Mouse (Mus musculus) CH12.LX (cell line): Measurements from ENCODE around the gene Olfr414. TPM values are rescaled to one million over a fixed set of nuclear protein-coding genes. Genes with fewer than 3 reads are reported as not detected.

ENCODE experiments used
- DNase-seq: peaks from one replicate; pipeline ENCODE4 v3.0.0-alpha.2; 2013; ENCODE audit errors: extremely low read depth
- H3K27ac ChIP-seq: 2 replicates; pipeline ENCODE4 v1.5.1; 2012; ENCODE audit warnings: low read depth, mild to moderate bottlenecking, control low read depth, moderate library complexity; ENCODE audit not compliant: insufficient read depth
- H3K27me3 ChIP-seq: replicated peaks from 2 replicates; pipeline ENCODE3; 2012; ENCODE audit warnings: inconsistent platforms
- H3K36me3 ChIP-seq, 2 experiments: replicated peaks in 1 of 2; 2 replicates each; pipeline versions ENCODE3 to v1.6.1; 2012; ENCODE audit warnings: inconsistent platforms in 1 of 2, low read length in 1 of 2, mild to moderate bottlenecking in 1 of 2, mixed read lengths in 1 of 2, moderate library complexity in 1 of 2; ENCODE audit not compliant: control insufficient read depth in 1 of 2, insufficient read depth in 1 of 2
- H3K4me1 ChIP-seq, 2 experiments: 2 replicates each; pipeline ENCODE4 v1.6.1; 2012; ENCODE audit warnings: inconsistent platforms in 1 of 2, moderate library complexity in 1 of 2; ENCODE audit not compliant: insufficient read depth in 2 of 2, control insufficient read depth in 1 of 2
- H3K4me2 ChIP-seq: 2 replicates; pipeline ENCODE4 v1.6.1; 2012; ENCODE audit warnings: low read depth, mild to moderate bottlenecking, control low read depth; ENCODE audit not compliant: poor library complexity, insufficient read depth, severe bottlenecking
- H3K4me3 ChIP-seq, 3 experiments: fragments of 150-350 bp in 1 of 3; sonication (generic) in 1 of 3; replicated peaks in 1 of 3; 2 replicates each; pipeline versions ENCODE3 to v1.5.1; 2011 to 2012; ENCODE audit warnings: low read depth in 2 of 3, low read length in 2 of 3, mild to moderate bottlenecking in 2 of 3, moderate library complexity in 2 of 3, control low read depth in 1 of 3, improper control_type of control experiment in 1 of 3, inconsistent platforms in 1 of 3, mixed read lengths in 1 of 3; ENCODE audit not compliant: poor library complexity in 1 of 3
- H3K79me2 ChIP-seq: replicated peaks from 2 replicates; pipeline ENCODE4 v1.6.1; 2012; ENCODE audit warnings: mild to moderate bottlenecking, moderate library complexity; ENCODE audit not compliant: control insufficient read depth, poor library complexity, insufficient read depth, severe bottlenecking; ENCODE audit errors: extremely low read depth
- H3K9ac ChIP-seq: 2 replicates; pipeline ENCODE4 v1.6.1; 2012; ENCODE audit warnings: low read depth, mild to moderate bottlenecking, control low read depth, moderate library complexity; ENCODE audit not compliant: insufficient read depth
- H3K9me3 ChIP-seq: replicated peaks from 2 replicates; pipeline ENCODE3; 2012; ENCODE audit warnings: low read length, inconsistent platforms, mixed read lengths
- BHLHE40 ChIP-seq: IDR thresholded peaks from 2 replicates; pipeline ENCODE4 v1.6.1; 2011; ENCODE audit warnings: mild to moderate bottlenecking, low read depth, low read length, improper control_type of control experiment
- CHD2 ChIP-seq: IDR thresholded peaks from 2 replicates; pipeline ENCODE4 v1.6.1; 2011; ENCODE audit warnings: low read length, improper control_type of control experiment
- CTCF ChIP-seq, 2 experiments: IDR thresholded peaks in 1 of 2; conservative IDR thresholded peaks in 1 of 2; 2 replicates each; pipeline ENCODE4 v1.5.1; 2011 to 2012; ENCODE audit warnings: low read depth in 2 of 2, low read length in 2 of 2, improper control_type of control experiment in 1 of 2, inconsistent platforms in 1 of 2, mild to moderate bottlenecking in 1 of 2, moderate library complexity in 1 of 2
- ETS1 ChIP-seq: conservative IDR thresholded peaks from 2 replicates; pipeline ENCODE4 v1.6.1; 2012; ENCODE audit warnings: low read depth, mild to moderate bottlenecking, inconsistent platforms, low read length, improper control_type of control experiment, moderate library complexity
- GABPA ChIP-seq: IDR thresholded peaks from 2 replicates; pipeline ENCODE4 v1.6.1; 2012; ENCODE audit warnings: low read depth, low read length, improper control_type of control experiment, inconsistent platforms; ENCODE audit not compliant: insufficient replicate concordance
- HCFC1 ChIP-seq: IDR thresholded peaks from 2 replicates; pipeline ENCODE4 v1.6.1; 2012; ENCODE audit warnings: low read depth, mild to moderate bottlenecking, inconsistent platforms, low read length, improper control_type of control experiment
- JUND ChIP-seq: conservative IDR thresholded peaks from 2 replicates; pipeline ENCODE4 v1.6.1; 2011; ENCODE audit warnings: low read depth, low read length, improper control_type of control experiment
- MAFK ChIP-seq: IDR thresholded peaks from 2 replicates; pipeline ENCODE4 v1.6.1; 2011; ENCODE audit warnings: low read length, improper control_type of control experiment; ENCODE audit not compliant: insufficient replicate concordance
- MAX ChIP-seq: IDR thresholded peaks from 2 replicates; pipeline ENCODE4 v1.6.1; 2011; ENCODE audit warnings: low read length, improper control_type of control experiment
- MAZ ChIP-seq: IDR thresholded peaks from 2 replicates; pipeline ENCODE4 v1.6.1; 2012; ENCODE audit warnings: low read depth, mild to moderate bottlenecking, inconsistent platforms, low read length, improper control_type of control experiment, moderate library complexity
- NELFE ChIP-seq: IDR thresholded peaks from 2 replicates; pipeline ENCODE4 v1.6.1; 2011; ENCODE audit warnings: low read depth, low read length, improper control_type of control experiment
- RAD21 ChIP-seq: IDR thresholded peaks from 2 replicates; pipeline ENCODE4 v1.6.1; 2011; ENCODE audit warnings: low read depth, mild to moderate bottlenecking, low read length, improper control_type of control experiment, moderate library complexity
- RCOR1 ChIP-seq: conservative IDR thresholded peaks from 2 replicates; pipeline ENCODE4 v1.6.1; 2012; ENCODE audit warnings: low read depth, mild to moderate bottlenecking, inconsistent platforms, low read length, improper control_type of control experiment
- SIN3A ChIP-seq: IDR thresholded peaks from 2 replicates; pipeline ENCODE4 v1.6.1; 2012; ENCODE audit warnings: low read length, improper control_type of control experiment, inconsistent platforms
- SMC3 ChIP-seq: IDR thresholded peaks from 2 replicates; pipeline ENCODE4 v1.6.1; 2011; ENCODE audit warnings: low read depth, low read length, improper control_type of control experiment
- TCF12 ChIP-seq: IDR thresholded peaks from 2 replicates; pipeline ENCODE4 v1.6.1; 2014; ENCODE audit warnings: low read depth, mild to moderate bottlenecking, inconsistent platforms, low read length, improper control_type of control experiment
- UBTF ChIP-seq: IDR thresholded peaks from 2 replicates; pipeline ENCODE4 v1.6.1; 2012; ENCODE audit warnings: low read depth, mild to moderate bottlenecking, inconsistent platforms, low read length, improper control_type of control experiment, moderate library complexity
- USF1 ChIP-seq: IDR thresholded peaks from 2 replicates; pipeline ENCODE4 v1.6.1; 2014; ENCODE audit warnings: low read depth, mild to moderate bottlenecking, inconsistent platforms, low read length, improper control_type of control experiment
- ZMIZ1 ChIP-seq: IDR thresholded peaks from 2 replicates; pipeline ENCODE4 v1.6.1; 2012; ENCODE audit warnings: low read depth, mild to moderate bottlenecking, inconsistent platforms, low read length, improper control_type of control experiment
- ZNF384 ChIP-seq: IDR thresholded peaks from 2 replicates; pipeline ENCODE4 v1.6.1; 2012; ENCODE audit warnings: low read depth, low read length, improper control_type of control experiment, inconsistent platforms
- dilution Hi-C: fragments of 300-500 bp; cut with MboI; formaldehyde crosslinking; loops from 2 replicates; pipeline ENCODE4 v1.14.3; 2020; ENCODE audit warnings: low sequenced_read_pairs; ENCODE audit not compliant: extremely low pct_unique_long_range_greater_than_20kb, extremely low pct_ligation_motif_present
- in situ Hi-C: fragments of 300-500 bp; cut with MboI; formaldehyde crosslinking; loops from 3 replicates; pipeline ENCODE4 v1.14.3; 2019; ENCODE audit warnings: low sequenced_read_pairs, low pct_ligation_motif_present, low pct_unique_long_range_greater_than_20kb, mixed read lengths
- polyA plus RNA-seq: library from polyadenylated mRNA; unstranded; fragments of >175 nt; gene quantifications from 2 replicates; pipeline ENCODE4 v1.2.1, GENCODE M21; 2012; ENCODE audit warnings: low read depth; ENCODE audit not compliant: insufficient read length
- total RNA-seq, 2 experiments: library from RNA; depleted of rRNA; stranded (reverse); fragments of 300-350 nt in 1 of 2; fragments of >200 nt in 1 of 2; gene quantifications; 2 replicates each; pipeline ENCODE4 v1.2.3; 2012 to 2014

The Olfr414 gene
- total and polyA plus RNA-seq, 3 experiments = not detected

GRCm38 (mm10) chr1:174469736-174470135, 45.9 kb downstream of the Olfr414 start:
- Histone ChIP-seq H3K9me3 (no peaks in the 10 kb centered on the region), H3K4me1 (no peaks in the 10 kb centered on the region), H3K9ac (no peak overlapping the region), H3K79me2 (no peaks in the 10 kb centered on the region), H3K4me3 (no peak overlapping the region), H3K27me3 (no peaks in the 10 kb centered on the region), H3K27ac (no peak overlapping the region), H3K4me2 (no peak overlapping the region), H3K36me3 (no peaks in the 10 kb centered on the region)
- in situ Hi-C loops = loop anchor here (25.0 kb wide), 2 partner anchors 93 to 282 kb away; no protein-coding TSS in a partner anchor
- TF ChIP-seq CTCF (conservative IDR thresholded peaks at IDR 0.05 in 1 of 2, IDR thresholded peaks at IDR 0.05 in 1 of 2; ENCODE audit: low read depth in 2 of 2, low read length in 2 of 2) = peak; percentile 82 to 91
- TF ChIP-seq CHD2 = no peak
- peak; percentile 55 for TF ChIP-seq SMC3
- no peak for TF ChIP-seq ZMIZ1
- TF ChIP-seq RAD21 = peak; percentile 91
- dilution Hi-C loops = no loop called here
- DNase-seq = peak; percentile 65

DNA sequence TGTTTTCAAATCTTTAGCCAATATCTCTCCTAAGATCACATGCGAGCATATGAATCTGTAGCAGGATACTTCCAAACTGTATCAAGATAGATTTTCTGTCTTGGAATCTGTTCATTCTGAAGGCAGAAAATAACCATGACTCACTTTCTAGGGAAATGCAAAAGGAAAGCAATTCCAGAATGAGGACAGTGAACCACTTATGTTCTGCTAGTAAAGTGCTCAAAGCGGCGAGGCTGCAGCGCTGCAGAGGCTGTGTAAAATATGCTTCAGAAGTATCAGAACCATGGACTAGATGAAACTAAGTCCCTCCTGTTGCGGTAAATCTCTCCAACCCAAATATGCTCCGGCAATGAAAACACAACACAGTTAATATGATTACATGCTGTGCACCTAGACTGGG, 58.7 kb downstream of the Olfr414 start:
- dilution Hi-C loops (no loop called here), in situ Hi-C loops (no loop called here)
- Histone ChIP-seq H3K9ac (no peak overlapping the region), H3K27ac (no peak overlapping the region), H3K27me3 (no peaks in the 10 kb centered on the region), H3K9me3 (no peaks in the 10 kb centered on the region), H3K4me1 (no peaks in the 10 kb centered on the region), H3K36me3 (no peaks in the 10 kb centered on the region), H3K4me3 (no peak overlapping the region), H3K4me2 (no peak overlapping the region), H3K79me2 (no peaks in the 10 kb centered on the region)
- no peak for DNase-seq
- TF ChIP-seq ZNF384 (no peak), USF1 (no peak), RAD21 (no peak), TCF12 (no peak), BHLHE40 (no peak), JUND (no peak), RCOR1 (no peak), GABPA (no peak), MAX (no peak), ETS1 (no peak), SIN3A (no peak), ZMIZ1 (no peak), MAFK (no peak), UBTF (no peak), SMC3 (no peak), HCFC1 (no peak), MAZ (no peak), NELFE (no peak), CTCF (conservative IDR thresholded peaks at IDR 0.05 in 1 of 2, IDR thresholded peaks at IDR 0.05 in 1 of 2; ENCODE audit: low read depth in 2 of 2, low read length in 2 of 2) (no peak)

Other genes starting within 250 kb of the Olfr414 start
- gene Olfr419, start 172.0 kb upstream of the Olfr414 start, total RNA-seq (2012; rRNA removed) = not detected in 2 replicates
- not detected in 2 replicates for gene Olfr419, start 172.0 kb upstream of the Olfr414 start, total RNA-seq (2014; rRNA removed)
- gene Olfr419, start 172.0 kb upstream of the Olfr414 start, polyA plus RNA-seq = not detected in 2 replicates
- not detected in 2 replicates for gene Mptx1, start 93.5 kb upstream of the Olfr414 start, total RNA-seq (2012; rRNA removed)
- not detected in 2 replicates for gene Mptx1, start 93.5 kb upstream of the Olfr414 start, total RNA-seq (2014; rRNA removed)
- gene Mptx1, start 93.5 kb upstream of the Olfr414 start, polyA plus RNA-seq = not detected in 2 replicates
- not detected in 2 replicates for gene Olfr417, start 58.9 kb upstream of the Olfr414 start, total RNA-seq (2012; rRNA removed)
- gene Olfr417, start 58.9 kb upstream of the Olfr414 start, total RNA-seq (2014; rRNA removed) = not detected in 2 replicates
- gene Olfr417, start 58.9 kb upstream of the Olfr414 start, polyA plus RNA-seq = not detected in 2 replicates
- not detected in 2 replicates for gene Olfr248, start 33.0 kb upstream of the Olfr414 start, total RNA-seq (2012; rRNA removed)
- gene Olfr248, start 33.0 kb upstream of the Olfr414 start, total RNA-seq (2014; rRNA removed) = not detected in 2 replicates
- not detected in 2 replicates for gene Olfr248, start 33.0 kb upstream of the Olfr414 start, polyA plus RNA-seq
- gene Olfr220, start 18.0 kb downstream of the Olfr414 start, total RNA-seq (2012; rRNA removed) = not detected in 2 replicates
- not detected in 2 replicates for gene Olfr220, start 18.0 kb downstream of the Olfr414 start, total RNA-seq (2014; rRNA removed)
- gene Olfr220, start 18.0 kb downstream of the Olfr414 start, polyA plus RNA-seq = not detected in 2 replicates
- 0.21 and 0.25 TPM in 2 replicates for gene Fmn2, start 77.8 kb downstream of the Olfr414 start, total RNA-seq (2012; rRNA removed)
- gene Fmn2, start 77.8 kb downstream of the Olfr414 start, total RNA-seq (2014; rRNA removed) = 0.39 and 0.51 TPM in 2 replicates
- 1.5 and 1.6 TPM in 2 replicates for gene Fmn2, start 77.8 kb downstream of the Olfr414 start, polyA plus RNA-seq